Mouse (Mus musculus) midbrain, embryonic 16.5 days (tissue): Measurements from ENCODE around the gene Olfr10. TPM values are rescaled to one million over a fixed set of nuclear protein-coding genes. Genes with fewer than 3 reads are reported as not detected.

ENCODE experiments used
- ATAC-seq: fragments of 200-750 bp; cut with Nextera tagmentation; 2 replicates; pipeline ENCODE4 v1.8.0; 2017; ENCODE audit warnings: moderate TSS enrichment
- H3K27ac ChIP-seq: fragments of 300-500 bp; sonication (generic); 2 replicates; pipeline ENCODE4 v1.5.1; 2014; ENCODE audit warnings: mild to moderate bottlenecking, low read length, mixed read lengths
- H3K27me3 ChIP-seq: fragments of 300-500 bp; sonication (generic); 2 replicates; pipeline ENCODE4 v1.6.1; 2014; ENCODE audit warnings: low read depth, low read length, mixed read lengths; ENCODE audit not compliant: control insufficient read depth, insufficient read depth
- H3K36me3 ChIP-seq: fragments of 300-500 bp; sonication (generic); 2 replicates; pipeline ENCODE4 v1.6.1; 2014; ENCODE audit warnings: mild to moderate bottlenecking, low read length, moderate library complexity, mixed read lengths; ENCODE audit not compliant: control insufficient read depth, insufficient read depth
- H3K4me1 ChIP-seq: fragments of 300-500 bp; sonication (generic); 2 replicates; pipeline ENCODE4 v1.6.1; 2014; ENCODE audit warnings: mild to moderate bottlenecking, low read length, mixed read lengths; ENCODE audit not compliant: control insufficient read depth, insufficient read depth
- H3K4me2 ChIP-seq: fragments of 300-500 bp; sonication (generic); 2 replicates; pipeline ENCODE4 v1.6.1; 2014; ENCODE audit warnings: mild to moderate bottlenecking, low read length, mixed read lengths
- H3K4me3 ChIP-seq: fragments of 300-500 bp; sonication (generic); 2 replicates; pipeline ENCODE4 v1.5.1; 2014; ENCODE audit warnings: low read depth, mild to moderate bottlenecking, low read length, moderate library complexity, mixed read lengths
- H3K9ac ChIP-seq: fragments of 300-500 bp; sonication (generic); 2 replicates; pipeline ENCODE4 v1.6.1; 2014; ENCODE audit warnings: low read depth, low read length, mixed read lengths
- H3K9me3 ChIP-seq: fragments of 300-500 bp; sonication (generic); replicated peaks from 2 replicates; pipeline ENCODE4 v1.6.1; 2014; ENCODE audit warnings: mild to moderate bottlenecking, low read length, mixed read lengths; ENCODE audit not compliant: control insufficient read depth, poor library complexity, severe bottlenecking
- WGBS: fragments of 180-500 bp; shearing (Covaris S2); extraction: QIAGEN DNeasy Blood & Tissue Kit; methylation state at CpG from one replicate; pipeline ENCODE4 v1.1.7; 2014; 5-methylcytosine and 5-hydroxymethylcytosine counted together
- polyA plus RNA-seq: library from polyadenylated mRNA; unstranded; fragments of >200 nt; fragmentation: Nextera tagmentation; extraction: Ambion mirVana; gene quantifications from 2 replicates; pipeline ENCODE4 v1.2.1, GENCODE M21; 2015

Olfr10 gene
- not detected in 2 replicates for polyA plus RNA-seq

DNA sequence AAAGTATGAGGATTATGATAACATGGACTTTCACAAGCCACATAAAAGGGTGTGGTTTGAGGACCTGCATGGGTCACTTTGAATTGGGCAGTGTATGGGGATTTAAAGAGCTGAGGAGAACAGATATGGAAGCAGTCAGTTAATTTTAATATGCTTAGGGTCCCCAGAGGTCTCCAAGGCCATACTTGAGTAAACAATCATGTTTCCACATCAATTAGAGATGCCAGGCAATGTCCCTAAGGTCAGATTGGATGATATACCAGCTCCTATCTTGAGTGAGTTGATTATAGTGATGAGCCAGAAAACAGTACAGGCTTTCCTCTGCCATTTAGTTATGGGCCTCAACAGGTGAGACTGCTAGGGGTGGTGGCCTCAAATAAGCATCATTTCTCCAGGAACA lies at the start of gene Olfr10:
Olfr10 (plus strand) TSS at position 301 of the 400 bp plus-strand sequence.
- Histone ChIP-seq H3K4me2 (no peak within 1 kb of the TSS), H3K36me3 (no peaks in the 10 kb centered on the region), H3K27ac (no peak within 1 kb of the TSS), H3K9me3 (no peaks in the 10 kb centered on the region), H3K9ac (no peak within 1 kb of the TSS), H3K27me3 (no peaks in the 10 kb centered on the region), H3K4me1 (no peaks in the 10 kb centered on the region), H3K4me3 (no peak within 1 kb of the TSS)
- ATAC-seq, result no peak

DNA sequence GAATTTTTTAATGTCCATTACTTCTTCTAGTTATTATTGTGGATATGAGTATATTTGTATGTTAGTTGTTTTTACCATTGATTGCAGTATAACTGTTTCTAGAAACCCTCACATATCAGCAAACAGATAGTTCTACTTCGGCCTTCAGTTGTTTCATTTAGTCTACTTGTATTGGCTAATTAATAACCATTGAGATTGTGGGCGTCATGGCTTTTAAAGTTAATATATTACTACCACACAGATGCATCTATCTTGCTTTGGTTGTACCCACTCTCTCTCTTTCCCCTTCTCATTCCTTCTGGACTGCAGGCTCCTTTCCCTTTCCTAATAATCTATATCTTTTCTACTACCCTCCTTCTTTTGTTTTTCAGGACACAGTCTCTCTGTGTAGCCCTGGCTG lies 45.2 kb upstream of the Olfr10 start:
- H3K9me3 ChIP-seq, result no peaks in the 10 kb centered on the region
- no peaks in the 10 kb centered on the region for H3K27me3 ChIP-seq
- no peak overlapping the region for H3K4me2 ChIP-seq
- no peaks in the 10 kb centered on the region for H3K4me1 ChIP-seq
- H3K27ac ChIP-seq, result no peak overlapping the region
- ATAC-seq, result no peak
- no peak overlapping the region for H3K9ac ChIP-seq
- H3K36me3 ChIP-seq, result peaks cover 8% of the 10 kb centered on the region
- 97% methylated on average over 2 of the region's 2 CpGs for whole genome bisulfite sequencing
- no peak overlapping the region for H3K4me3 ChIP-seq

DNA sequence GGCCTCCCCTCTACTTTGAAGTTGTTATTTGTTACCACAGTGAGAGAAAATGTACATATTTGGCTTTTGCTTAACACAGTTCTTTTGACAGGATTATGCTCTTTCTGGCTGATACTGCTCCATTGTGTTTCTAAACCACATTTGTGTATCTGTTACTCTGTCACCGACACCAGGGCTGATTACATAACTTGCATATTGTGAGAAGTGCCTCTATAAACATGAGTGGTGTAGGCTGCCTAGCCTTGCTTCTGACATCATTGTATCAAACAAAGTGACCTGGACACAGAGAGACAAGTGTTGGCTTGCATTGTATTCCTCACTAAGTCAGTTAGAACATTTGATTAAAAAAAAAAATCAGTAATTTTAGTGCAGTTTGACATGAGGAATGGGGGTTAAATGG lies 44.7 kb upstream of the Olfr10 start:
- H3K4me1 ChIP-seq, result no peaks in the 10 kb centered on the region
- no peaks in the 10 kb centered on the region for H3K27me3 ChIP-seq
- no peak overlapping the region for H3K9ac ChIP-seq
- WGBS, result 83% methylated on average over 1 of the region's 1 CpGs
- peaks cover 8% of the 10 kb centered on the region; the same call in 1 of the 2 replicates for H3K36me3 ChIP-seq
- H3K27ac ChIP-seq, result no peak overlapping the region
- H3K9me3 ChIP-seq, result no peaks in the 10 kb centered on the region
- no peak overlapping the region for H3K4me2 ChIP-seq
- H3K4me3 ChIP-seq, result no peak overlapping the region
- ATAC-seq, result no peak

DNA sequence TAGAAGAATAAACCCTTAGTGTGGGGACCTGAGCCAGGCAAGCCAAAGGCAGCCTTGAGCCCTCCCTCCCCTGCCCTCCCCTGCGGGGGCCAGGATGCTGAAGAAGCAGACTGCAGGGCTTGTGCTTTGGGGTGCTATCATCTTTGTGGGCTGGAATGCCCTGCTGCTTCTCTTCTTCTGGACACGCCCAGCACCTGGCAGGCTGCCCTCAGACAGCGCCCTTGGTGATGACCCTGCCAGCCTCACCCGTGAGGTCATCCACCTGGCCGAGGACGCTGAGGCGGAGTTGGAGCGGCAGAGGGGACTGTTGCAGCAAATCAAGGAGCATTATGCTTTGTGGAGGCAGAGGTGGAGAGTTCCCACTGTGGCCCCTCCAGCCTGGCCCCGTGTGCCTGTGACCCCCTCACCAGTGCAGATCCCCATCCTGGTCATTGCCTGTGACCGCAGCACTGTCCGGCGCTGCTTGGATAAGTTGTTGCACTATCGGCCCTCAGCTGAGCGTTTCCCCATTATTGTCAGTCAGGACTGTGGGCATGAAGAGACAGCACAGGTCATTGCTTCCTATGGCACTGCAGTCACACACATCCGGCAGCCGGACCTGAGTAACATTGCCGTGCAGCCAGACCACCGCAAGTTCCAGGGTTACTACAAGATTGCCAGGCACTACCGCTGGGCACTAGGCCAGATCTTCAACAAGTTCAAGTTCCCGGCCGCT lies 43.8 kb upstream of the Olfr10 start:
- ATAC-seq, result no peak
- no peak overlapping the region for H3K27ac ChIP-seq
- H3K36me3 ChIP-seq, result peaks cover 8% of the 10 kb centered on the region; the same call in 1 of the 2 replicates
- no peaks in the 10 kb centered on the region for H3K9me3 ChIP-seq
- H3K4me2 ChIP-seq, result no peak overlapping the region
- H3K4me3 ChIP-seq, result no peak overlapping the region
- H3K4me1 ChIP-seq, result no peaks in the 10 kb centered on the region
- no peaks in the 10 kb centered on the region for H3K27me3 ChIP-seq
- WGBS, result 96% methylated on average over 21 of the region's 21 CpGs
- no peak overlapping the region for H3K9ac ChIP-seq

DNA sequence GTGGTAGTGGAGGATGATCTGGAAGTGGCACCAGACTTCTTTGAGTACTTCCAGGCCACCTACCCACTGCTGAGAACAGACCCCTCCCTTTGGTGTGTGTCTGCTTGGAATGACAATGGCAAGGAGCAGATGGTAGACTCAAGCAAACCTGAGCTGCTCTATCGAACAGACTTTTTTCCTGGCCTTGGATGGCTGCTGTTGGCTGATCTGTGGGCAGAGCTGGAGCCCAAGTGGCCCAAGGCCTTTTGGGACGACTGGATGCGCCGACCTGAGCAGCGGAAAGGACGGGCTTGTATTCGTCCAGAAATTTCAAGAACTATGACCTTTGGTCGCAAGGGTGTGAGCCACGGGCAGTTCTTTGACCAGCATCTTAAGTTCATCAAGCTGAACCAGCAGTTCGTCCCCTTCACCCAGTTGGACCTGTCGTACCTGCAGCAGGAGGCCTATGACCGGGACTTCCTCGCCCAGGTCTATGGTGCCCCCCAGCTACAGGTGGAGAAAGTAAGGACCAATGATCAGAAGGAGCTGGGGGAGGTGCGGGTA lies 43.2 kb upstream of the Olfr10 start:
- WGBS, result 96% methylated on average over 14 of the region's 14 CpGs
- Histone ChIP-seq H3K9me3 (no peaks in the 10 kb centered on the region), H3K36me3 (peaks cover 8% of the 10 kb centered on the region; the same call in 1 of the 2 replicates), H3K4me1 (no peaks in the 10 kb centered on the region), H3K27me3 (no peaks in the 10 kb centered on the region), H3K4me2 (no peak overlapping the region), H3K4me3 (no peak overlapping the region), H3K27ac (no peak overlapping the region), H3K9ac (no peak overlapping the region)
- no peak for ATAC-seq

DNA sequence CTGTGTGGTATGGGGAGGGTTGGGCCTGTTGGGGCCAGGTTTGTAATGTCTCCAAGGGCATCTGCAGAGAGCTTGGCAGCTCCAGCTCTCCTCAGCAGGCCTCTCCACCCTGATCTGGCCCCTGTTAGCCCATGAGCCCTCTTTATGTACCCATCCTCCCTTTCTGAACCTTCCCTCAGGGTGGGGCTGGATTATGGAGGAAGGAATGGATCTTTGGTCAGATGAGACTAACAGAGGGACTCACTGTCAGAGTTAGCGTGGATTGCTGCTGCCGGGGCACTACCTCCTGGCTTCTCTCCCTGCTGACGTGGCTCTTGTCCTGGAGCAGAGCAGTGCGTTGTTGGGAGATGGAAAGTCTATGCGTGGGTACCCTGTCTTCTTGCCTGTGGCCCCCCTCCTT lies 42.3 kb upstream of the Olfr10 start:
- Histone ChIP-seq H3K9ac (no peak overlapping the region), H3K27me3 (no peaks in the 10 kb centered on the region), H3K27ac (no peak overlapping the region), H3K4me3 (no peak overlapping the region), H3K9me3 (no peaks in the 10 kb centered on the region), H3K36me3 (peaks cover 8% of the 10 kb centered on the region; the same call in 1 of the 2 replicates), H3K4me2 (no peak overlapping the region), H3K4me1 (no peaks in the 10 kb centered on the region)
- ATAC-seq, result no peak
- 84% methylated on average over 5 of the region's 5 CpGs for WGBS

DNA sequence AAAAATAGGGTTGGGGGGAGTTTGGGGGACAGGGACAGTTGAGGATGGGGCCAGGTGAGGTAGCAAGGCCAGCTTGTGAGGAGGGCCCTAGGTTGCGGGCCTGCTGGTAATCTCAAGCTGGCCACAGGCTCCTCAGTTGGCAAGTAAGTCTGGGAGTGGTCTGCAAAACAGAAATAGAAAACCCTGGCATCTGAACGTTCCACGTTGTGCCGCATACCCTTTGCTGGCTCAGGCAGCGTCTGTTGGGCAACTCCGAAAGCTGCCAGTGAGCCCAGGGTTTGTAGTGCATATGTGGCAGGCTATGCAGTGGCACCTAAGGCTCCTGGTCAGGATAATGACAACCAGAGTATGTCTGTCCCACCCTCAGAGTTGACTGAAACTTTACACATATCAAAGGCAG lies 41.4 kb upstream of the Olfr10 start:
- Histone ChIP-seq H3K27ac (no peak overlapping the region), H3K36me3 (peaks cover 8% of the 10 kb centered on the region; the same call in 1 of the 2 replicates), H3K27me3 (no peaks in the 10 kb centered on the region), H3K9me3 (no peaks in the 10 kb centered on the region), H3K4me2 (no peak overlapping the region), H3K9ac (no peak overlapping the region), H3K4me3 (no peak overlapping the region), H3K4me1 (no peaks in the 10 kb centered on the region)
- no peak for ATAC-seq
- 97% methylated on average over 6 of the region's 6 CpGs for WGBS

DNA sequence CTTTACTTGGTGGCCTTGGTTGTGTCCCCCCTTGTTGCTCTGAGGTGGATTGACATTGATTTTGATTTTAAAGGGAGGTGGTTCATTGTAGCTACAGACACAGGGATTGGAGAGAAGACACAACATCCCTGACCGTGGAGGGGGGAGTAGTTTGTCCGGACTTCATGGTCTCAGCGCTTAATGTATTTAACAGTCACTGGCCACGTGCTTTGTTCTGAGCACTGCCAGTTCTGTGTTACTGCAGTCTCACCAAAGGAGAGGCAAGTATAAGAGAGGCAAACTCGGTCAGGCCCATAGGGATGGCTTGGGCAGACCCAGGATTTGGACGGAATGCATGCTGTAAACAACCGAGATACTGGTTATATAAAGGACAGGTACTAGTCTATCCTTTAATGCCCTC lies 40.5 kb upstream of the Olfr10 start:
- Histone ChIP-seq H3K36me3 (peaks cover 8% of the 10 kb centered on the region; the same call in 1 of the 2 replicates), H3K27me3 (no peaks in the 10 kb centered on the region), H3K9ac (no peak overlapping the region), H3K4me1 (no peaks in the 10 kb centered on the region), H3K4me2 (no peak overlapping the region), H3K27ac (no peak overlapping the region), H3K9me3 (no peaks in the 10 kb centered on the region), H3K4me3 (no peak overlapping the region)
- ATAC-seq, result no peak
- WGBS, result 88% methylated on average over 7 of the region's 7 CpGs

DNA sequence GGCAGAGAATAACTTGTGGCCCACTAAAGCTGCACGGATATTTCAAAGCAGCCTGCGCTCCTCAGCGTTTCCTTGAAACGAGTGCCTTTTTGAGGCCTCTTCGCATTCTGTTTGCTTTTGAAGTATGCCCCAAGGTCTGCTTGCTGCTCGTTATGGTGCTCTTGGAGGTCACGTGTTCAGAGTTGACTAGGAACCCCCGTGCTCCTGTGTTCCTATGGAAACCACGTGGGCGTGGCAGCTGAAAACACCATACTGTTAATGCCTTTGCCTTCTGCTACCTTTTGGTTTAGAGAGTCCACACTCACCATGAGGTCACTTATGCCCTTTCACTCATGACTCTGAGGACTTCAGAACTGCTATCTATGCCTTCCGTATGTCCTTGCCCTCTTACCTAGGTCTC lies 39.9 kb upstream of the Olfr10 start:
- no peak overlapping the region for H3K9ac ChIP-seq
- H3K27ac ChIP-seq, result no peak overlapping the region
- WGBS, result 72% methylated on average over 11 of the region's 11 CpGs
- no peaks in the 10 kb centered on the region for H3K9me3 ChIP-seq
- H3K27me3 ChIP-seq, result no peaks in the 10 kb centered on the region
- no peaks in the 10 kb centered on the region for H3K4me1 ChIP-seq
- H3K4me3 ChIP-seq, result no peak overlapping the region
- no peak for ATAC-seq
- H3K36me3 ChIP-seq, result peaks cover 8% of the 10 kb centered on the region; the same call in 1 of the 2 replicates
- no peak overlapping the region for H3K4me2 ChIP-seq
